ENCODE assay signal across 12 mouse cellular contexts in genomic region chr17:31281830-31282686, GRCm38 (mm10). TPM values are rescaled to one million over a fixed set of nuclear protein-coding genes. Genes with fewer than 3 reads are reported as not detected.
DNase-seq lines count a peak whose midpoint lies in the region; ATAC-seq and TF ChIP-seq lines count a peak whose summit lies in the region.
"Had no signal": no experiment of that assay in that cellular context is flagged by ENCODE, and none has a peak within 500 bp of the region (broad histone marks: within the 10 kb centered on the region; RNA-seq: fewer than 3 reads in every experiment).

No protein-coding gene starts in this region.

- no peak overlapping the region for H3K9ac ChIP-seq in kidney, postnatal 0 days (ENCODE audit: low read depth, low read length)
- H3K9ac ChIP-seq in kidney, embryonic 16.5 days (replicated peaks; ENCODE audit: low read length) = no peak overlapping the region
- H3K9ac ChIP-seq in midbrain, embryonic 14.5 days (replicated peaks; ENCODE audit: low read length) = no peak overlapping the region
- H3K9ac ChIP-seq: heart, embryonic 12.5 days; kidney, embryonic 15.5 days; lung, embryonic 15.5 days; neural tube, embryonic 12.5 days had no signal

- ATAC-seq in kidney, postnatal 0 days (replicated peaks; ENCODE audit: low FRiP score, low read depth) = no peak
- ATAC-seq in kidney, embryonic 16.5 days (ENCODE audit: low FRiP score, low TSS enrichment) = no peak
- no peak for ATAC-seq in midbrain, embryonic 14.5 days (ENCODE audit: low FRiP score, low TSS enrichment)
- ATAC-seq in megakaryocyte-erythroid progenitor cell, adult 5-6 weeks (replicated peaks; ENCODE audit: low FRiP score, low TSS enrichment, poor library complexity, severe bottlenecking) = no peak
- ATAC-seq: Patski had no signal

- DNase-seq in kidney, postnatal 0 days (ENCODE audit: low spot score) = no peak
- peak; percentile 71 for DNase-seq in ES-CJ7 (ENCODE audit: low read depth, low spot score)
- DNase-seq in brain, adult 2 months (ENCODE audit: low read depth, low spot score) = peak; percentile 45
- DNase-seq in midbrain, embryonic 14.5 days = peak; percentile 48
- no peak for DNase-seq in adrenal gland, adult 2 months

- H3K4me1 ChIP-seq in kidney, postnatal 0 days (replicated peaks; ENCODE audit: insufficient read depth, low read length) = no peaks in the 10 kb centered on the region
- H3K4me1 ChIP-seq in kidney, embryonic 16.5 days (ENCODE audit: insufficient read depth, low read length) = peaks cover 8% of the 10 kb centered on the region
- 0 out of 2 replicates have a peak, but pooled peaks cover 4% of the 10 kb centered on the region for H3K4me1 ChIP-seq in midbrain, embryonic 14.5 days (ENCODE audit: control insufficient read depth, insufficient read depth, low read length)

- 52% methylated on average over 19 of the region's 19 CpGs for WGBS in kidney, postnatal 0 days
- 53% methylated on average over 19 of the region's 19 CpGs for WGBS in kidney, embryonic 16.5 days
- WGBS in midbrain, embryonic 14.5 days = 30% methylated on average over 19 of the region's 19 CpGs

- H3K36me3 ChIP-seq in kidney, postnatal 0 days (ENCODE audit: insufficient read depth, low read length) = no peaks in the 10 kb centered on the region
- no peaks in the 10 kb centered on the region for H3K36me3 ChIP-seq in kidney, embryonic 16.5 days (ENCODE audit: insufficient read depth, low read length)
- no peaks in the 10 kb centered on the region for H3K36me3 ChIP-seq in midbrain, embryonic 14.5 days (ENCODE audit: control insufficient read depth, insufficient read depth, low read length)
- H3K36me3 ChIP-seq: heart, embryonic 12.5 days; kidney, embryonic 15.5 days; lung, embryonic 15.5 days; neural tube, embryonic 12.5 days had no signal

- H3K4me3 ChIP-seq in kidney, postnatal 0 days (replicated peaks; ENCODE audit: low read depth, low read length) = no peak overlapping the region
- H3K4me3 ChIP-seq in kidney, embryonic 16.5 days (ENCODE audit: low read length) = no peak overlapping the region
- no peak overlapping the region for H3K4me3 ChIP-seq in midbrain, embryonic 14.5 days (replicated peaks; ENCODE audit: low read depth, low read length)
- H3K4me3 ChIP-seq: heart, embryonic 12.5 days; kidney, embryonic 15.5 days; lung, embryonic 15.5 days; neural tube, embryonic 12.5 days had no signal

- H3K27ac ChIP-seq in kidney, postnatal 0 days = no peak overlapping the region
- no peak overlapping the region for H3K27ac ChIP-seq in kidney, embryonic 16.5 days (ENCODE audit: low read length)
- no peak overlapping the region for H3K27ac ChIP-seq in midbrain, embryonic 14.5 days (replicated peaks; ENCODE audit: low read depth, low read length)
- H3K27ac ChIP-seq: kidney, embryonic 15.5 days; lung, embryonic 15.5 days; neural tube, embryonic 12.5 days had no signal

- H3K27me3 ChIP-seq in kidney, postnatal 0 days (ENCODE audit: insufficient read depth, low read length) = no peaks in the 10 kb centered on the region
- H3K27me3 ChIP-seq in kidney, embryonic 16.5 days (ENCODE audit: insufficient read depth, low read length) = no peaks in the 10 kb centered on the region
- no peaks in the 10 kb centered on the region for H3K27me3 ChIP-seq in midbrain, embryonic 14.5 days (ENCODE audit: control insufficient read depth, insufficient read depth, low read length)
- H3K27me3 ChIP-seq: heart, embryonic 12.5 days; kidney, embryonic 15.5 days; lung, embryonic 15.5 days; neural tube, embryonic 12.5 days; Patski had no signal

- H3K4me2 ChIP-seq in kidney, postnatal 0 days (ENCODE audit: low read length) = no peak overlapping the region
- H3K4me2 ChIP-seq in kidney, embryonic 16.5 days (replicated peaks; ENCODE audit: low read depth, low read length) = no peak overlapping the region
- H3K4me2 ChIP-seq in midbrain, embryonic 14.5 days (ENCODE audit: low read length) = peak overlapping the region; percentile 17; the same call in 1 of the 2 replicates
- H3K4me2 ChIP-seq: heart, embryonic 12.5 days; kidney, embryonic 15.5 days; lung, embryonic 15.5 days; neural tube, embryonic 12.5 days had no signal

- no peaks in the 10 kb centered on the region for H3K9me3 ChIP-seq in kidney, postnatal 0 days (replicated peaks; ENCODE audit: low read length)
- no peaks in the 10 kb centered on the region for H3K9me3 ChIP-seq in kidney, embryonic 16.5 days (ENCODE audit: low read length)
- no peaks in the 10 kb centered on the region for H3K9me3 ChIP-seq in midbrain, embryonic 14.5 days (ENCODE audit: control insufficient read depth, low read length)
- H3K9me3 ChIP-seq: heart, embryonic 12.5 days; kidney, embryonic 15.5 days; lung, embryonic 15.5 days; neural tube, embryonic 12.5 days had no signal

- peak; percentile 47 for TF ChIP-seq CTCF in kidney, postnatal 0 days (IDR thresholded peaks at IDR 0.05; ENCODE audit: low read depth)

RNA-seq across cellular contexts. Expression of gene Slc37a1, which starts 4.5 kb away (rescaled TPM):
- 2.8 and 3.9 TPM in 2 replicates for polyA plus RNA-seq in kidney, postnatal 0 days (2015; fragmentation: Nextera tagmentation; extraction: Ambion mirVana)
- polyA plus RNA-seq in kidney, embryonic 16.5 days (2015; fragmentation: Nextera tagmentation; extraction: Ambion mirVana) = 2.8 and 3.0 TPM in 2 replicates
- 12.0 and 12.8 TPM in 2 replicates for polyA plus RNA-seq in midbrain, embryonic 14.5 days (2014; fragmentation: Nextera tagmentation; extraction: Ambion mirVana)
- 7.8 and 13.8 TPM in 2 replicates for total RNA-seq in megakaryocyte-erythroid progenitor cell, adult 5-6 weeks (2014; fragmentation: Nextera tagmentation)
- total RNA-seq in megakaryocyte-erythroid progenitor cell, adult 5-6 weeks (2017) = 3.6 and 8.6 TPM in 2 replicates
- 10 to 100 TPM in 1 of 2 experiments, 1 to 10 TPM in 1; 5.7 to 13.4 TPM for total RNA-seq in adrenal gland, adult 2 months (2021)
- polyA plus RNA-seq in adrenal gland, adult 2 months (2012; rRNA removed) = 13.1 and 15.1 TPM in 2 replicates

RNA-seq across cellular contexts. Expression of gene Rsph1, which starts 4.9 kb away (rescaled TPM):
- polyA plus RNA-seq in kidney, postnatal 0 days (2015; fragmentation: Nextera tagmentation; extraction: Ambion mirVana) = 1.3 and 2.2 TPM in 2 replicates
- polyA plus RNA-seq in kidney, embryonic 16.5 days (2015; fragmentation: Nextera tagmentation; extraction: Ambion mirVana) = 2.0 and 2.3 TPM in 2 replicates
- polyA plus RNA-seq in midbrain, embryonic 14.5 days (2014; fragmentation: Nextera tagmentation; extraction: Ambion mirVana) = 1.5 and 2.0 TPM in 2 replicates
- 6.8 TPM in 1 of 2 replicates, not detected in the other for total RNA-seq in megakaryocyte-erythroid progenitor cell, adult 5-6 weeks (2014; fragmentation: Nextera tagmentation)
- total RNA-seq in megakaryocyte-erythroid progenitor cell, adult 5-6 weeks (2017) = 0.95 TPM in 1 of 2 replicates, not detected in the other
- 1 to 10 TPM; 4.5 to 8.0 TPM for total RNA-seq in adrenal gland, adult 2 months (2021)
- 0.21 and 0.22 TPM in 2 replicates for polyA plus RNA-seq in adrenal gland, adult 2 months (2012; rRNA removed)

Comparison
In these comparisons a context has a peak if more than half of its experiments do, and no peak if none do; other contexts are left out.
1. DNase-seq: peak in ES-CJ7 (single experiment), brain, adult 2 months (single experiment) and midbrain, embryonic 14.5 days (single experiment); none in kidney, postnatal 0 days (single experiment) and adrenal gland, adult 2 months (single experiment).